Mouse (Mus musculus): ENCODE measurements around the gene Atp11c. TPM values are rescaled to one million over a fixed set of nuclear protein-coding genes. Genes with fewer than 3 reads are reported as not detected.

Atp11c gene
- polyA plus RNA-seq, 1 experiment from 2014 or later: 10.6 TPM

- H3K27ac ChIP-seq: no peak overlapping the region
- H3K4me3 ChIP-seq: no peak overlapping the region
- 41% methylated on average over 1 of the region's 1 CpGs for WGBS
- no peaks in the 10 kb centered on the region for H3K9me3 ChIP-seq
- no peaks in the 10 kb centered on the region for H3K4me1 ChIP-seq
- no peak overlapping the region for H3K9ac ChIP-seq
- H3K36me3 ChIP-seq (replicated peaks): no peaks in the 10 kb centered on the region
- H3K4me2 ChIP-seq: no peak overlapping the region
- no peak for ATAC-seq (replicated peaks)
- no peaks in the 10 kb centered on the region for H3K27me3 ChIP-seq (replicated peaks)
These were observed 94.7 kb downstream of the Atp11c start for GRCm38 (mm10) chrX:60497750-60498149.

GRCm38 (mm10) chrX:60495308-60495707, 97.2 kb downstream of the Atp11c start:
- Histone ChIP-seq H3K4me3 (no peak overlapping the region), H3K27me3 (replicated peaks) (no peaks in the 10 kb centered on the region), H3K9ac (no peak overlapping the region), H3K9me3 (no peaks in the 10 kb centered on the region), H3K36me3 (replicated peaks) (no peaks in the 10 kb centered on the region), H3K4me1 (no peaks in the 10 kb centered on the region), H3K4me2 (no peak overlapping the region), H3K27ac (no peak overlapping the region)
- ATAC-seq (replicated peaks): no peak

- ATAC-seq (replicated peaks): no peak
- Histone ChIP-seq H3K4me3 (no peak overlapping the region), H3K4me1 (no peaks in the 10 kb centered on the region), H3K27ac (no peak overlapping the region), H3K9me3 (no peaks in the 10 kb centered on the region), H3K36me3 (replicated peaks) (no peaks in the 10 kb centered on the region), H3K4me2 (no peak overlapping the region), H3K9ac (no peak overlapping the region), H3K27me3 (replicated peaks) (no peaks in the 10 kb centered on the region)
- 22% methylated on average over 2 of the region's 2 CpGs for WGBS
These were observed 128.7 kb downstream of the Atp11c start for GRCm38 (mm10) chrX:60463786-60464185.

GRCm38 (mm10) chrX:60414563-60415111, 177.9 kb downstream of the Atp11c start:
- no peak overlapping the region for H3K9ac ChIP-seq
- H3K4me1 ChIP-seq: no peaks in the 10 kb centered on the region
- H3K27ac ChIP-seq: no peak overlapping the region
- H3K4me3 ChIP-seq: no peak overlapping the region
- H3K4me2 ChIP-seq: no peak overlapping the region
- H3K36me3 ChIP-seq (replicated peaks): no peaks in the 10 kb centered on the region
- no peak for ATAC-seq (replicated peaks)
- no peaks in the 10 kb centered on the region for H3K9me3 ChIP-seq
- 40% methylated on average over 4 of the region's 4 CpGs for WGBS
- no peaks in the 10 kb centered on the region for H3K27me3 ChIP-seq (replicated peaks)

- Histone ChIP-seq H3K4me3 (no peak overlapping the region), H3K9me3 (no peaks in the 10 kb centered on the region), H3K9ac (no peak overlapping the region), H3K27ac (no peak overlapping the region), H3K36me3 (replicated peaks) (no peaks in the 10 kb centered on the region), H3K4me1 (peaks cover 3% of the 10 kb centered on the region; the same call in 1 of the 2 replicates), H3K27me3 (replicated peaks) (no peaks in the 10 kb centered on the region), H3K4me2 (no peak overlapping the region)
- WGBS: 53% methylated on average over 4 of the region's 4 CpGs
- no peak for ATAC-seq (replicated peaks)
These were observed 186.8 kb downstream of the Atp11c start for GRCm38 (mm10) chrX:60405681-60406080.

- Histone ChIP-seq H3K9ac (peak overlapping the region; percentile 67), H3K4me3 (peak overlapping the region; percentile 70), H3K4me1 (peaks cover 3% of the 10 kb centered on the region; the same call in 1 of the 2 replicates), H3K36me3 (replicated peaks) (no peaks in the 10 kb centered on the region), H3K9me3 (no peaks in the 10 kb centered on the region), H3K27me3 (replicated peaks) (no peaks in the 10 kb centered on the region), H3K4me2 (peak overlapping the region; percentile 38), H3K27ac (peak overlapping the region; percentile 89)
- peak; percentile 98 for ATAC-seq (replicated peaks)
- WGBS: 16% methylated on average over 17 of the region's 17 CpGs
These were observed 187.8 kb downstream of the Atp11c start for GRCm38 (mm10) chrX:60404668-60405044.

GRCm38 (mm10) chrX:60403764-60404667, 188.5 kb downstream of the Atp11c start:
- H3K4me2 ChIP-seq: peak overlapping the region; percentile 62
- no peaks in the 10 kb centered on the region for H3K27me3 ChIP-seq (replicated peaks)
- peak; percentile 82 for ATAC-seq (replicated peaks)
- peaks cover 3% of the 10 kb centered on the region; the same call in 1 of the 2 replicates for H3K4me1 ChIP-seq
- H3K27ac ChIP-seq: peak overlapping the region; percentile 89
- peak overlapping the region; percentile 70 for H3K4me3 ChIP-seq
- H3K36me3 ChIP-seq (replicated peaks): no peaks in the 10 kb centered on the region
- H3K9me3 ChIP-seq: no peaks in the 10 kb centered on the region
- 35% methylated on average over 59 of the region's 126 CpGs for WGBS
- H3K9ac ChIP-seq: peak overlapping the region; percentile 75

GRCm38 (mm10) chrX:60403062-60403763, 189.3 kb downstream of the Atp11c start:
- Histone ChIP-seq H3K36me3 (replicated peaks) (no peaks in the 10 kb centered on the region), H3K27ac (peak overlapping the region; percentile 60), H3K4me1 (peaks cover 3% of the 10 kb centered on the region; the same call in 1 of the 2 replicates), H3K27me3 (replicated peaks) (no peaks in the 10 kb centered on the region), H3K4me3 (peak overlapping the region; percentile 70), H3K4me2 (peak overlapping the region; percentile 62), H3K9ac (peak overlapping the region; percentile 75), H3K9me3 (no peaks in the 10 kb centered on the region)
- 23% methylated on average over 44 of the region's 46 CpGs for WGBS
- ATAC-seq (replicated peaks): peak; percentile 10; the same call in 1 of the 2 replicates

- Histone ChIP-seq H3K4me1 (no peaks in the 10 kb centered on the region), H3K27me3 (replicated peaks) (no peaks in the 10 kb centered on the region), H3K27ac (no peak overlapping the region), H3K4me3 (no peak overlapping the region), H3K4me2 (no peak overlapping the region), H3K9me3 (no peaks in the 10 kb centered on the region), H3K9ac (no peak overlapping the region), H3K36me3 (replicated peaks) (no peaks in the 10 kb centered on the region)
- WGBS: 60% methylated on average over 4 of the region's 4 CpGs
- ATAC-seq (replicated peaks): no peak
These were observed 198.2 kb downstream of the Atp11c start for GRCm38 (mm10) chrX:60394292-60394691.

- Histone ChIP-seq H3K9me3 (no peaks in the 10 kb centered on the region), H3K36me3 (replicated peaks) (no peaks in the 10 kb centered on the region), H3K9ac (no peak overlapping the region), H3K4me2 (no peak overlapping the region), H3K27me3 (replicated peaks) (no peaks in the 10 kb centered on the region), H3K4me1 (no peaks in the 10 kb centered on the region), H3K4me3 (no peak overlapping the region), H3K27ac (no peak overlapping the region)
- no peak for ATAC-seq (replicated peaks)
- 90% methylated on average over 1 of the region's 1 CpGs for WGBS
These were observed 205.6 kb downstream of the Atp11c start for GRCm38 (mm10) chrX:60386852-60387251.

- no peak overlapping the region for H3K9ac ChIP-seq
- H3K4me1 ChIP-seq: no peaks in the 10 kb centered on the region
- no peaks in the 10 kb centered on the region for H3K27me3 ChIP-seq (replicated peaks)
- no peak overlapping the region for H3K27ac ChIP-seq
- no peak for ATAC-seq (replicated peaks)
- H3K4me3 ChIP-seq: no peak overlapping the region
- no peaks in the 10 kb centered on the region for H3K36me3 ChIP-seq (replicated peaks)
- H3K9me3 ChIP-seq: no peaks in the 10 kb centered on the region
- WGBS: 82% methylated on average over 2 of the region's 2 CpGs
- no peak overlapping the region for H3K4me2 ChIP-seq
These were observed 210.8 kb downstream of the Atp11c start for GRCm38 (mm10) chrX:60381711-60382110.

GRCm38 (mm10) chrX:60380386-60380785, 212.1 kb downstream of the Atp11c start:
- Histone ChIP-seq H3K36me3 (replicated peaks) (no peaks in the 10 kb centered on the region), H3K4me2 (no peak overlapping the region), H3K9me3 (no peaks in the 10 kb centered on the region), H3K4me3 (no peak overlapping the region), H3K9ac (no peak overlapping the region), H3K27ac (no peak overlapping the region), H3K27me3 (replicated peaks) (no peaks in the 10 kb centered on the region), H3K4me1 (no peaks in the 10 kb centered on the region)
- no peak for ATAC-seq (replicated peaks)
